Mouse (Mus musculus) hindlimb bud, embryonic 11.5 days (tissue): ENCODE data around the gene Fus.

ENCODE experiments used
- DNase-seq: peaks from one replicate; pipeline ENCODE4 v3.0.0-alpha.2; 2012; ENCODE audit warnings: low read depth, low spot score; ENCODE audit errors: extremely low spot score

The Fus gene

DNA sequence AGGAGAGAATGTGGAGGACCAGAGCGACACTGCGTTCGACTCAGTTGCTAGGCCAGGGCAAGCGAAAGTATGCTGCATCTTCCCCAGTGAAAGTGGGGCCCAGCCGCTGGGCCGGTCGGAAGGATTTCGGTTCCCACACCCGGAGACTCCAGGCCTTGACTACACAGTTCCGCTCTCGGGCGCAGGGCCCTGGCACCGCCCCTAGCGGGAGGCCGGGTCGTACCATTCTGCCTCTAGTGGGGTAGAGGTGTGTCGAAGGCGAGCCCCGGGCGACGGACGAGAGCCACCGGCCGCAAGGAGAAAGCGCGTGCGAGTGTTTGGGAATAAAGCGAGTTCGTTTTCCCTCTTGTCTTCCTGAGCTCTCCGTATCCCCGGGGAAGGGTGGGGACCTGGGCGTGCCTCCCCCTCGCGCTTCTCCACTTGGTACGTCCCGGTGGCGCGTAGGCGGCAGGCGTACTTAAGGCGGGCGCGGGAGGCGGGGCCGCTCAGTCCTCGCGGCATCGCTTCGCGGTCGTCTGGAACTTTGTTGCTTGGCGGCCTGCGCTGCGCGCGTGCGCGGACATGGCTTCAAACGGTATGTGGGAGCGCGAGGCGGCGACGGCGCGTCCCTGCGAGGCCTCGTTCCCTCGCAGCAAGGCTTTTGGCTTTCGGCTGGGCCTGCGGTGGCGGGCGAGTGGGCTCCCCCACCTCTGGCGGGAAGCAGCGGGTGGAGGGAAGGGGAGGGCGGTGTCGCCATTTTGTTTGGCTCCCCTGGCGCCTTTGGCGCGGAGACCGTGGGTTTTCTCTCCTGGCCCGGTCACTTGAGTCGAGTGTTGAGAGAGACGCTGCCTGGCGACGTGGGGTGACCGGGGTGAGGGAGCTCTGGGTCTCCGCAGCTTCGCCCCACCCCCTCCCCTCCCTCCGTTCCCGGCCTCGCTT, at the start of gene Fus:
Fus (plus strand) TSS at position 454 of the 918 bp plus-strand sequence.
- DNase-seq, result peak; percentile 69

DNA sequence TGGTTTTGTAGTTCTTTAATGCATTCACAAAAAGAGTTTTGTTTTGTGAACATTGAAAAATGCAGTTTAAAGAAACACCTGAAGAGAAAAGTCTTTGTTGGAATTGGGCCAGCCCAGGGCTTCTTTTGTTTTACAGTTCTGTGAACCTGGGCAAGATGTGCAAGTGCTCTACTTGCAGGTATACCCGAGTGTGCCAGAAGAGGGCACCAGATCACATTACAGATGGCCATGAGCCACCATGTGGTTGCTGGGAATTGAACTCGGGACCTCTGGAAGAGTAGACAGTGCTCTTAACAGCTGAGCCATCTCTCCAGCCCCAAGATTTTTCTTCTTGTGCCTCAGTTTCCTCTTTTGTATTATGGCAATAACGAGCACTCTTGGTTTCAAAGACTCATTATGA, 49.1 kb upstream of the Fus start:
- DNase-seq, result no peak

DNA sequence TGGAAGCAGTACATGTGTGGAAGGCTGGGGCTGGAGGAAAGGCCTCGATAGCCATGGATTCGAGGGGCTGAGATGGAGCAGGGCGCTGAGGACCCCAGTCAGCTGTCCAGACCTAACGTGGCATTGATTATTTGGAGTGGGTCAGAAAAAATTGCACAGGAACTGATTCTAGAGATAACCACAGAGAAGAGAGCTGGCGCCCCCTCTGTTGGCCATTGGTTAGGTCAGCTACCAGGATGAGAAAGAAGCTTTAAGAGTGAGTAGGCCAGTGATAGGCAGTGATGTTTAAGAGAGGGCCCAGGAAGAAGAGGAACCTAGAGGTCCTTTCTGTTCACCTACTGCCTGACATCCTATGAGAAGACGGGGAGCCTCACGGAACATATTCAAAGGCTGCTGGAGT, 48.0 kb upstream of the Fus start:
- no peak for DNase-seq

DNA sequence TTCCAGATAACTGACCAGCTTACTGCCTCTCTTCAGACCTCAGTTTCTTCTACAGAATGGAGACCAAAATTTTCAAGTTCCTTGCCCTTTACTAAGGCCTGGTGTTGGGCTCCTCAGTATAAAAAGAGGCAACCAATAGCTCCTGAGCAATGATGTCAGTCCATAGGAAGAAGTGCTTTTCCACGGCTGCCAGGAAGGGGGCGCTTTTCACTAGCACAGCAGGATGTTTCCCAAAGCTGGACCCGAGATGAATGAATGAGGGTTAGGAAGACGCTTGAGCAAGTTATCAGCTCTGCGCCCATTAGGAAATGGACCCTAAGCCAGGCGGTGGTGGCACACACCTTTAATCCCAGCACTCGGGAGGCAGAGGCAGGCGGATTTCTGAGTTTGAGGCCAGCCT, 45.7 kb upstream of the Fus start:
- no peak for DNase-seq

DNA sequence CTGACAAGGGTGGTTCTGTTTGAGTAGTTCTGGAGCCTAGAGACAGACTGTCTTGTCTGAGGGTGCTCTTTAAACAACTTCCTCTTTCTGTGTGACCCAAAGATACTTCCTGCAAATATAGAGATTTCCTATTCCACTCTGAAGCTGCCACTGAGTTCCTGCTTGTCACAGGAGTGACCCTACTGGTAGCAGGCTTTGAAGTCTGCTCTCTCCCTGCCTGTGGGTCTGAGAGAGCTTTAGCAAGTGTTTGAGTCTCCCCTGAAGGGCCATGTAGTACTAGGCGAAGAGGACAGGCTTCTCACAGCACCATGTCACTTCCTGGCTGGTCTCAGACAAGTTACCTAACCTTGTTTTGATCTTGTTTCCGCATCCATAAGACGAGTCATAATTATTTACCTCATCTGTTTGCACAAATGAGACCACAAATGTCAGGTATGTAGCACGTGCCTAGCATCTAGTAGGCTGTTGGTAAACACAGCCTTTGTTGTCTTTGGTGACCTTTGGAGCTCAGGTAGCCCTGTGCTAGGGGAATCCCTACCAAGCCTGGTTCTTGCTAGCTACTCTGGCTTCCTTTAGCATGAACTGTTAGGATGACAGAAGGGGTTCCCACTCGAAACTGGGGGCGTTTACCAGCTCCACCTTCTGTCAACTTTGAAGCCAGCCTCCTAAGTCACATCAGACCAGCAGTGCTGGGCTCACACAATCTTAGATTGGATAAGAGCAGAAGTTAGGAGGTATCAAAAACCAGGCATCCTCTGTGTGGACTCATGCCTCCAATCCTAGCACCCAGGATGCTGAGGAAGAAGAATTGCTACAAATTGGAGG, 44.6 kb upstream of the Fus start:
- no peak for DNase-seq

DNA sequence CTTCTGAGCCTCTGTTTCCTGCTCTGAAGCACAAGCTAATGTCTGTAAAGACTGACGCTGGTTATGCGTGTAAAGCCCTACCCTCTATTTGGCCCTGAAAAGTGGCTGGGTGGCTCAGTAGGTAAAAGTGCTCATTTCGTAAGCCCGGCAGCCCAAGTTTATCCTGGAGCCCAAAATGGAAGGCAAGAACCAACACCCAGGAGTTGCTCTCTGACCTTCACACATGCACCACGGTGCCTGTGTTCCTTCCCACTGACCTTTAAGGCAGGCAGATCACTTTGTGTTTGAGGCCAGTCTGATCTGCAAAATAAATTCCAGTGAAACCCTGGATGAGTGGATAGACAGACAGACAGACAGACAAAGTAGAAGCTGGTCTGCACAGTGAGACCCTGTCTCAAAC, 43.5 kb upstream of the Fus start:
- no peak for DNase-seq

DNA sequence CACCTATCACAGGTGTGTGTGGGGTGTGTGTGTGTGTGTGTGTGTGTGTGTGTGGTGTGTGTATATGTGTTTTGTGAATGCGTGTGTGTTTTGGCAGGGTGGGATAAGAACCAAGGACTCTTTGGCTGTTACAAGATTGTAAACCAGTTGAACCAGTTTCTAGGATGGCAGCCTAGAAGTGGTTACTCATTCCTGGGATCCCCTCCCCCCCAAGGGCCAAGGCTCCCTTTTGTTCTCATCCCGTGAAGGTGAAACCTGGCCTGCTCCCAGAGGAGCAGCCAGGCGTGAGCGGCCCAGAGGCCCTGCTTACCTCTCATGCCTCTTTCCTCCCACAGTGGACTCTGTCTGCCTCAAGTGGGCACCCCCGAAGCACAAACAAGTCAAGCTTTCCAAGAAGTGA, 42.0 kb upstream of the Fus start:
- no peak for DNase-seq

DNA sequence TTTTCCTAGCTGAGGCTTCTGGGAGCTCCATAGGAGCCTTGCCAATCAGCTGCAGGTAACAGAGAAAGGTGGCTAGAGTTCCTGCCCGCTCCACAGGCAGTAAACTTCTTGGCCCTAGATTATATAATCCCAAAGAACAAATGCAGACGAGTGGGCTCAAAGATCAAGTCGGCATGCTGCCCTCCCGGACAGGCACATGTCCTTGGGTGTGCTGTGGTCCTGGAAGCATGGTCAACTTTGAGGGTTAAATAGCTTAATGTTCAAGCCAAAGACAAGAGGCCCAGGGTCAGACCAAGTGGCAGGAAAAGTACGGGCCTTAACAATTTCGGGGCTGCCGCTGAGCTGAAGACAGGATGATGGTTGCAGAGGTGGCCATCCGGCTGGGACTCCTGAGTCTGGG, 41.2 kb upstream of the Fus start:
- no peak for DNase-seq

DNA sequence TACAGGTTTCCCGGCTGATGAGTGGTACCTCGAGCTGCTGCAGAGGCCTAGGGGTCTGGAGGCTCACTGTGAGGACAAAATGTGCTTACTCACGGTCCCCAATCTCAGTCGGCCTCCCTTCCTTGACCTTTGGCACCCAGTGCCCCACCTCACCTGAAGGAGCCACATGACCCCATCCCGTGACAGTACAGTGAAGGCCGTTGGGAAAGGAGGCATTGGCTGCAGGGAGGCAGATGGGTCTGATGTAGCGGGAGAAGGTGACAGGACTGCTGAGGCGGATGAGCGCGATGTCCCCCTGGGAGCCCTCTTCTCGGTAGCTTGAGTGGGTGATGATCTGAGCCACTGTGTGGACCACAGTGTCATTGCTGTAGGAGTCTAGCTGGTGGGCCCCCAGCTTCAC, 40.4 kb upstream of the Fus start:
- no peak for DNase-seq

DNA sequence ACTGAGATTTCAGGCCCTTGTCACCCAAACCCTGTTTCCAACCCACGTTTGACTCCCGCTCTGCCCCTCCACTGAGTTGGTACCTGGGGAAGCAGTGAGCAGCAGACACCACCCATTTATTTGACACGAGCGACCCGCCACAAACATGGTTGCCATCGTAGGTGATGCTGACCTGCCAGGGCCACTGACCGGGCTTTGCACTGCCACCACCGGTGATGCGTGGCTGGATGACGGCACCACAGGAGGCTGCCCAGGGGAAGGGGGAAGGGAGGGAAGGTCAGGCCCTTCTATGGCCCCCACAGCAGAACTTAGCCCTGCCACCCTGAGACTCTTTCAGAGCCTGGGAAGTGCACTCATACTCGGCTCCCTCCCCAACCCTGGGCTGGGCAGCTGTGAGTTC, 39.5 kb upstream of the Fus start:
- DNase-seq, result no peak

DNA sequence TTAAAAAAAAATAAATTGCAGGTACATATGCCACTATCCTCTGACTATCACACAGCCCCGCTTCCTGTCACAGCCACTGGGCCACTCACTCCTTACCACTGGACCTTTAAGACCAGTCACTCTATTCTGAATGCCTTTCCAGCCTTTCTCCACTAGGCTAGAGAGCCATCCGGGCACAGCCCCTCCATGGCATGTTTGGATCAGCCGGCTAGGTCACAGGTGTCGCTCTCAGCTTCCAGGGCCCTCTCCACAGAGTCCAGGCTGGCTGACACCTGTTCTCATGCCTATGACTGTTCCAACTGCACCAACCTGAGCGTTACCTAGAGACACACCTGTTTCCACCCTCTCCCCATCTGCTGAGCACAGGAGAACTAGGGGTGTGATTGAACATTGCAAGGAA, 38.7 kb upstream of the Fus start:
- no peak for DNase-seq

DNA sequence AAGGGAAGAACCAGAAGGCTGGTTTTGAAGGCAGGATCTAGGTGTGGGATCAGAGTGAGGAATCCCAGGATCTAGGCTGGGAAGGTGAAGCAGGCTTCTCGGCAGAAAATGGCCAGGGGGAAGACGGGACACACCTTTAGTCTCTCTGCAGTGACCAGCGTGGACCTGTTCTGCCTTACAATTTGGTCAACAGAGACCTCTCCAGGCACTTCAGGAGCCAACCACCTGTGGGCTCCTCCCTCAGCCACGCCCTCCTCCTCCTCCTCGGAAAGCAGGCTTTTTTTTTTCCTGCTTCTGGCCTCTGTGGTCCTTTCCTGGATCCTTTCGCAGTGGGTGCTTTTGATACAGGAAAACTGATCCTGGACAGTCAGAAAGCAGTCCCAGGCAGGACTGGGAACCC, 37.3 kb upstream of the Fus start, which contains the start of gene Prss8:
Prss8 (minus strand) TSS at position 182 of the 400 bp plus-strand sequence.
- no peak for DNase-seq

DNA sequence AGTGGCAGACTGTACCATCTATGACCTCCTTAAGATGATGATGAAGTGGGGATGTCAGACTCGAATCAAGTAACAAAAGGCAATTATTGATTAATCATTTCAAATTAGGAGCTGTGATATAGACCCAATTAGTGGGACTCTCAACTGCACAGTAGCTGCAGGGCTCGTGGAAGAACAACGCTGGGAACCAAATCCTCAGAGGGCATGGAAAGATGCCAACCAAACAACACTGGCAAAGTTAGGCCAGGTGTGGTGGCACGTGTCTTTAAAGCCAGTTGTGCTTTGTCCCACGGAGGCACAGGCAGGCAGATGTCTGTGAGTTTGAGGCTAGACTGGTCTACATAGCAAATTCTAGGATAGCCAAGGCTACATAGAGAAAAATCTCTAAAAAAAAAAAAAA, 36.6 kb upstream of the Fus start:
- DNase-seq, result no peak

DNA sequence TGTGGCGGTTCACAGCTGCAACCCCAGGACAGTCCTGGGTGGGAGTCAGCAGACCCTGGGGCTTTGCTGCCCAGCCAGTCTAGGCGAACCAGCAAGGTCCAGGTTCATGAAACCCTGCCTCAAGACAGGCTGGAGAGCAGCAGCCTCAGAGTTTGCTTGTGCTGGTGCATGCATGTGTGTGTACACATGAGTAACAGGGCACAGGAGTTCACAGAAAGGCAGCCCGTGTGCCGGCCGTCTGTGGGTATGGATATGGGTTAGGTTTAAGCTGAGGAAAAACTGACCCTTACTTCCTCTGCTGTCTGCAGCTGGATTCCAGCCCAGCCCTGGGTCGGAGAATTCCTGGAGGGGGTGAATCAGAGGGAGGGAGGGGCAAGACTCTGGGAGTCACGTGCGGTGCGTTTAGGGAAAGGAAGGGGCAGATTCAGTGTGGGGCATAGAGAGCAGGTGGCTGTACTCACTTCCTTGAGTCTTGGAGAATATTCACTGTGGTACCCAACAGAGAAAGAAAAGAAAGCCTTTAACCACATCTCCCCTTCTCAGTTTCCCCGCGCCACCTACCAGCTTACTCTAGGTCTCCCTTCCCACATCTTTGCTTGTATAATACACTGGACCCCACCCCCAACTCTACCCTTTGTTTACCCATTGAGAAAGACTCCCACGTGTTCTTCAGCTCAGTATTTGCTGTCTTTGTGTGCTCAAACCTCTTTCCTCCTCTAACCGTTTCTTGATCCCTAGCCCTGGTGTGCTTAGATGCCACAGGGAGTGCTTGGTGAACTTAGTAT, 35.7 kb upstream of the Fus start:
- DNase-seq, result no peak

DNA sequence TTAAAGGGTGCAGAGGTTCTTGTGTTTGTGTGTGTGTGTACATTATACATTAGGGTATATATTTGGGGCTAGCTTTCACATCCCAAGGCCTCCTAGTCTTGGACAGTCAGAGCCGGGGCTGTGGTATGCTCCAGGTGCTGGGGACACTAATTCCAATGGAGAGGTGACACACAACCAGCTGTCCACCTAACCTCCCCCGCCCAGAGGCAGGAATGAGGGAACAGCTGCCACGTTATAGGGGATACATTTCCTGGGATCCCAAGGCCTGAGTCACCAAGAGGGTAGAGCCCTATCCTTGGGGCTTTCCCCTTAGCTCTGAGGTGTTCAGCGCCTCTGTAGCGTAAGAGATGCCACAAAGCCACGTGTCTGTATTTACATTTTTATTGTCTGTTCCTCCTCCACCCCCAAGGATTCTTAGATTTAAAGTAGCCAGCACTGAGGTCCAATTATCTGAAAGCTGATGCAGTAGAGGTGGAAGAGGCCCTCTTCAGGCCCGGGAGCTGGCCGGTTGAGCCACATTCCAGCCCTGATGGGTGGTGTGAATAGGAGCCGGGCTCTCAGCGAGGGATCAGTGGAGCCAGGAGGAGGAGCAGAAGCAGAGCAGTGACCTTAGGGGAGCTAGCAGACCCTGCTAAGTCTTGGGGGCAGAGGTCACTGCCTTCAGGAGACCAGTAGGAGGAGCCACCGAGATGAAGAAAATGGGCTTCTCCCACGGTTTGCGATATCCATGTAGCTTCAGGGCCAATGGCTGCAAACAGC, 34.8 kb upstream of the Fus start:
- no peak for DNase-seq

DNA sequence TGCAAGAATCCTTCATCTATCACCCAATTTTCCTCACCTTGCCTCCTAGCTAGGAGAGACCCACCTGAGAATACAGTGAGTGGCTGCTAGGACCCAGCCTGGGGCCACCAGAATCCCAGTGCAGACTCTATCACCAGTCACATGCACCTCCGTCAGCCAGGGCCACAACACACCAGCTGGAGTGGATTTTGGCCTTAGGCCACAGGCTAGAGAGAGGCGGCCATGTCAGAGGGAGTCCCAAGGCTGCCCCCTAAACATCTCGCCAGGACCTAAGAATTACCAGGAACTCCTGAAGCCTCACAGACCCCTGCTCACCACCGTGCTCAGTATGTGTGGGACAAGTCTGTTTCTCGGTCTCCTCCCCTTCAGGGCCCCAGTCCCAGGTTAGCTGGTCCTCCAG, 33.2 kb upstream of the Fus start:
- DNase-seq, result no peak

DNA sequence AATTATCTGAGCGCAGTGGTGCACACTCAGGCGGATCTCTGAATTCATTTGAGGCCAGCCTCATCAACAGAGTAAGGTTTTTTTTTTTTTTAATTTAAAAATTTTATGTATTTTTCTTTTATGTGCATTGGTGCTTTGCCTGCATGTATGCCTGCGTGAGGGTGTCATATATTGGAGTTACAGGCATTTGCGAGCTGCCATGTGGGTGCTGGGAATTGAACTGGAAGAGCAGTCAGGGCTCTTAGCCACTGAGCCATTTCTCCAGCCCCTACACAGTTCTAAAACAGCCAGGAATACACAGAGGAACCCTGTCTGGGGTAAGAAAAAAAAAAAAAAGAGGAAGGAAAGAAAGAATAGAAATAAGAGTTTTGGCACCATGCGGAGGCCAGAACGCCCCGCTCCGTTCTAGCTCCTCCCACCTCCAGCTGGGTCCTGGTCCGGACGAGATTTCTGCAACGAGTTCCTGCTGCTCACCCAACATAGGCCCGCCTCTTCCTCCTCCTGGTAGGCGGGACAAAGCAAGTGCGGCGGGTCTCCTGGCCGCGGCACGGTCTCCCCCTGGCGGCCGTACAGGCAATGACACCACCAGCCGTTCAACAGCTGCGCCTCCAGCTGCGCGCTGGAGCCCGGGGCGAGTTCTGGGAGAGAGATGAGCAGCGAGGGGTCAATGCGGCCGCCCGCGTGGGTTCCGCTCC, 32.1 kb upstream of the Fus start:
- DNase-seq, result peak; percentile 77

DNA sequence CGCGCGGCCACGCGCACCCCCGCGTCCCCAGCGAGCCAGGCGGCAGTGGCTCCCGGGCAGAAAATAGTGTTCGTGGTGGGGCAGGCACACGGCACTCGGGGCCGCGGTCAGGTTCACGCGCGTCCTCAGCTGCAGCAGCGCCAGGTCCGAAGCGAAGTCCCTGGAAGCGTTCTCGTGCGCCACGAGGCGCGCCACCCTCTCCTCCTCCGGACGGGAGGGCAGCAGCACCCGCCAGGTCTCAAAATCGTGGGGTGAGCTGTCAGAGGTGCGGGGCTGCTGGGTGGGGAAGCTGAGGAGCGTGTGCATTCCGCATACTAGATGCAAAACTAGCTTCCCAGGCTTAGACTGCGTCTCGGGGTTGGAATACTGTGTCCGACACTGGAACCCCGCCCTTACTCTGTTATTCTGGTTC, 31.5 kb upstream of the Fus start:
- no peak for DNase-seq

DNA sequence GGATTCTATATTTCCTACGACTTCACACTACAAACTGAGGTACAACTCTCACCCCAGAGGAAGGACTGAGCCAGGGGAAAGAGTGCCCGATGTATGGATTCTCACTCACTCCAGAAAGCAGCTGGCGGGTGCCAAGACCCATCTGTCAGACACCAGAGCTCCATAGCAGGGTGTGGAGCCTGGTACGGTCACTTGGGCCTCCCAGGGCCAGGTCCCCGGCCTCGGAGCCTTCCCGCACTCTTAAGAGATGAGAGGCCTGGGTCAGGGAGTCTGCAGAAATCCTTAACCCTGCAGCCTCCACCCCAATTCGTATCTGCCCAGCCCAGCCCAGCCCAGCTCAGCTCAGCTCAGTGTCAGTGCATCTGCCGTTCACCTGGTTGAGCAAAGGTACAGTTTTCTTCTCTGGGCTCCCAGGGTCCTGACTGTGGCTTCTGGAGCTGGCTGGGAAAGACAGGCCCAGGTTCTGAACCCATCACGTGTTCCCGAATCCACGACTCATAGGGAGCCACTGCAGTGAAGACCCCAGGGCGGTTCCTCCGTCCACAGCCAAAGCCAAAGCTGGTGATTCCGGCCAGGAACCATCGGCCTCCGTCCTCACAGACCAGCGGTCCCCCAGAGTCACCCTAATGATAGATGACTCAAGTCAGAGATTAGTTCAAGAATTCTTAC, 30.9 kb upstream of the Fus start:
- DNase-seq, result no peak
